Mouse (Mus musculus): ENCODE data around the gene Mylk. TPM values are rescaled to one million over a fixed set of nuclear protein-coding genes. Genes with fewer than 3 reads are reported as not detected.

Gene Mylk
- polyA plus RNA-seq, 1 experiment: 284 TPM

DNA sequence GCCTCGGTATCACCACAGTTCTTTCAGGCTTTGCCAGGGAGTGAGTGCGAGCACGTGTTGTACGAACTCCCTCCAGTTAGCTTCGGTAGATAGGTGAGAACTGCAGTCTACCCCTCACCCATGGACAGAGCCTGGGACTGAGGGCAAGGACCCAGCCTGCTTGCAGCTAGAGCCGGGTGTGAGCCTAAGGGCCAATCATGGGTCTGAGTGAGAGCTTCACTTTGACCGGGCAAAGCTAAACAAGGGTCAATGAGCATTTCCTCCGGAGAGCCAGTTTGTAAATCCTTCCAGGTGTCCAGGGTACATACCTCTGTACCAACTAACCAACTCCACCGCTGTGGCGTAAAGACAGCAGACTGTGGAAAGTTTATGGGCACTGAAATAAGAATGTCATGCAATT lies 150.9 kb downstream of the Mylk start:
- Histone ChIP-seq H3K27ac (ENCODE audit: insufficient read depth, low read depth, low read length) (no peak overlapping the region), H3K36me3 (ENCODE audit: control insufficient read depth, insufficient read depth, low read length) (no peaks in the 10 kb centered on the region), H3K4me1 (ENCODE audit: control insufficient read depth, insufficient read depth, insufficient read length, low read length) (peaks cover 11% of the 10 kb centered on the region; the same call in 1 of the 2 replicates), H3K4me3 (ENCODE audit: low read depth, low read length) (no peak overlapping the region), H3K27me3 (ENCODE audit: control insufficient read depth, insufficient read depth, low read length) (no peaks in the 10 kb centered on the region)
- TF ChIP-seq POLR2A (IDR thresholded peaks at IDR 0.05; ENCODE audit: low read depth, low read length) (no peak), CTCF (IDR thresholded peaks at IDR 0.05; ENCODE audit: extremely low read depth, insufficient read length, insufficient replicate concordance, low read depth, low read length) (no peak)
- 77% methylated on average over 10 of the region's 10 CpGs for WGBS

DNA sequence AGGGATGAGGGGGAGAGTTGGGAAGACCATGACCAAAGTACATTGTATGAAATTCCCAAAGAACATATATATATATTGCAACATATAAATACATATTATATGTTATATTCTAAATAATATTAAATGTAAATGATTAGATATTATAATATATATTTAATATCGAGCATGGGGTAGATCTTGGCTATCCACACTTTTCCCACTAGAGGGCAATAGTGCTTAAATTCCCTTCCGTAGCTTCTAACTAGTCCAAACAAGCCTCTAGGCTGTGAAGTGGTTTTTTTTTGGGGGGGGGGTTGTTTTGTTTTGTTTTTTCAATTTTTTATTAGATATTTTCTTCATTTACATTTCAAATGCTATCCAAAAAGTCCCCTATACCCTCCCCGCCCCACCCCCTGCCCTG lies 152.0 kb downstream of the Mylk start:
- Histone ChIP-seq H3K4me1 (ENCODE audit: control insufficient read depth, insufficient read depth, insufficient read length, low read length) (peaks cover 11% of the 10 kb centered on the region; the same call in 1 of the 2 replicates), H3K36me3 (ENCODE audit: control insufficient read depth, insufficient read depth, low read length) (no peaks in the 10 kb centered on the region), H3K27ac (ENCODE audit: insufficient read depth, low read depth, low read length) (no peak overlapping the region), H3K4me3 (ENCODE audit: low read depth, low read length) (no peak overlapping the region), H3K27me3 (ENCODE audit: control insufficient read depth, insufficient read depth, low read length) (no peaks in the 10 kb centered on the region)
- TF ChIP-seq POLR2A (IDR thresholded peaks at IDR 0.05; ENCODE audit: low read depth, low read length) (no peak), CTCF (IDR thresholded peaks at IDR 0.05; ENCODE audit: extremely low read depth, insufficient read length, insufficient replicate concordance, low read depth, low read length) (no peak)
- WGBS: 40% methylated on average over 3 of the region's 3 CpGs

DNA sequence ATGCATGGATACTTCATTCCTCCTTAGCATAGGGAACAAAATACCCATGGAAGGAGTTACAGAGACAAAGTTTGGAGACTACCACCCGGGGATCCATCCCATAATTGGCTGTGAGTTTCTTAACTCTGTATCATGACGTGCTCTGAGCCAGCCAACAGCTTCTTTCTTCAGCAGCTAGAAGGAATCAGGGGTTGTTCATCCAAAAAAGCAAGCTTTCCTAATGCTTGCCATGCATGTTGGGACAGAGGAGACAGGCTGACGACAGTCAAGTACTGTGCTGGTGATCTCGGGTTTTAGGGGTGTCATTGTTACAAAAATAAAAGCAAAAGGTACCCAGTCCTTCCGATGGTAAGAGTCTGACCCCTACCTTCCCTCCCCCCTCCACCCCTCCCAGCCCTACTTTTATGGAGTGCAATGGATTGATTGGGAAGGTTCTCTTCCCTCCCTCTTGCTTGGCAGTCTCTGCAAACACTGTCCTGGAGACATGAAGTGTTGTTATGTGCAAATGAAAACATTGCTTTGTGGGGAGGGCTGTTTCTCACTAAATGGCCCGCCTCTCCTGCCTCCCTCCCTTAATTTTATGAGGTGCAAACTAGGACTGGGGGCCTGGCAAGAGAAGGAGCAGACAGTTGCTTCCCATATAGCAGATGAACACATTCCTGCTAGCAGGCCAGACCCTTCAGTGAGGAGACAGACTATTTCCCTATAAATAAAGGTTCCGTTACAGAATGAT lies 153.2 kb downstream of the Mylk start:
- TF ChIP-seq CTCF (IDR thresholded peaks at IDR 0.05; ENCODE audit: extremely low read depth, insufficient read length, insufficient replicate concordance, low read depth, low read length) (no peak), POLR2A (IDR thresholded peaks at IDR 0.05; ENCODE audit: low read depth, low read length) (no peak)
- WGBS: 76% methylated on average over 7 of the region's 7 CpGs
- H3K4me3 ChIP-seq (ENCODE audit: low read depth, low read length): no peak overlapping the region
- no peak overlapping the region for H3K27ac ChIP-seq (ENCODE audit: insufficient read depth, low read depth, low read length)
- no peaks in the 10 kb centered on the region for H3K27me3 ChIP-seq (ENCODE audit: control insufficient read depth, insufficient read depth, low read length)
- H3K4me1 ChIP-seq (ENCODE audit: control insufficient read depth, insufficient read depth, insufficient read length, low read length): peaks cover 16% of the 10 kb centered on the region; the same call in 1 of the 2 replicates
- H3K36me3 ChIP-seq (ENCODE audit: control insufficient read depth, insufficient read depth, low read length): no peaks in the 10 kb centered on the region

DNA sequence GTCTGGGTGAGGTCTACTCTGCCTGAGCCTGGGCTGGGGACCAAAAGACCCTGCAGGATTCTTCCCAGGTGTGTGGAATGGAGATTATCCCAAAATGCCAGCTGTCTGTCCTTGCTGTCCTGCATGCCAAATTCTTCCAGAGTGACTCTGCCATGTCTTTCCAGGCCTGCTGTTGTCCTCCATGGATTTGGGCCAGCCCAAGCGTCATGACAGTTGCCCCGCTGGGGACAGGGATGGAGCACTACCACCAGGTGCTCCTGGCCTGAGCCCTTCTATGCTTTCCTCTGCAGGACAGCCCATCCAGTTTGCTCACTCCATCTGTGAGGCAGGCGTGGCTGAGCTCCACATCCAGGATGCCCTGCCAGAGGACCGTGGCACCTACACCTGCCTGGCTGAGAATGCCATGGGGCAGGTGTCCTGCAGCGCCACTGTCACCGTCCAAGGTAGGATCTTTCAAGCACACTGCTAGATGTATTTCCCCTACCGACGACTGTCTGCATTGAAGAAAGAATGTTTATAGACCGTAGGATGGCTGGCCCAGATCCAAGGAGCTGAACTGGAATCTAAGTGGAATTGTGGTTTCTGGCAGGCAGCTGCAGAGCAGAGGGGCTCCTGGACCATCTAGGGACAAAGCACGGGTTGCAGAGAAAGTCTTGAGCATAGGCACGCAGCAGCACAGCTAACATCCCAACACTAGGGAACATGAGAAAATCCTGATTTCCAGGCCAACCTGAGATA lies 154.2 kb downstream of the Mylk start:
- TF ChIP-seq CTCF (IDR thresholded peaks at IDR 0.05; ENCODE audit: extremely low read depth, insufficient read length, insufficient replicate concordance, low read depth, low read length) (no peak), POLR2A (IDR thresholded peaks at IDR 0.05; ENCODE audit: low read depth, low read length) (no peak)
- Histone ChIP-seq H3K36me3 (ENCODE audit: control insufficient read depth, insufficient read depth, low read length) (no peaks in the 10 kb centered on the region), H3K4me1 (ENCODE audit: control insufficient read depth, insufficient read depth, insufficient read length, low read length) (peaks cover 18% of the 10 kb centered on the region; the same call in 1 of the 2 replicates), H3K4me3 (ENCODE audit: low read depth, low read length) (no peak overlapping the region), H3K27me3 (ENCODE audit: control insufficient read depth, insufficient read depth, low read length) (no peaks in the 10 kb centered on the region), H3K27ac (ENCODE audit: insufficient read depth, low read depth, low read length) (no peak overlapping the region)
- 59% methylated on average over 11 of the region's 11 CpGs for WGBS

DNA sequence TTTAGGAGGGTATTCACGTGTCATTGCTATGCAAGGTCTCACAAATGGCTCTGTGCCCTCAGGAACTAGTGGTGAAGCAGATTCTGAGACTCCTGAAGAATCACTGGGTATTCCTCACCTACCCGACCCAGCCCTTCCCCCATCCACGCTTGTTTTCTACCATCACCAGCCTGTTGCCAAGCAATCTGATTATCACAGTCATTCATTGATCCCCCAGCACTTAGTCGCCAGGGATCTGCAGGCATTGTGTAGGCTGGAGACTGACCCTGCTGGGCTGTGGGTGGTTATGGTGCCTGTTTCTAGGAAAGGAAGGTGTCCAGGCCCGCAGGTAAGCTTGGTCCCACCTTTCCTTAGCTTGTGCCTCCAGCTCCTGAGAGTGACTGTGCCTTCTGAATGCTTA lies 155.0 kb downstream of the Mylk start:
- Histone ChIP-seq H3K27ac (ENCODE audit: insufficient read depth, low read depth, low read length) (no peak overlapping the region), H3K4me1 (ENCODE audit: control insufficient read depth, insufficient read depth, insufficient read length, low read length) (peaks cover 14% of the 10 kb centered on the region; the same call in 1 of the 2 replicates), H3K27me3 (ENCODE audit: control insufficient read depth, insufficient read depth, low read length) (no peaks in the 10 kb centered on the region), H3K36me3 (ENCODE audit: control insufficient read depth, insufficient read depth, low read length) (no peaks in the 10 kb centered on the region), H3K4me3 (ENCODE audit: low read depth, low read length) (no peak overlapping the region)
- TF ChIP-seq POLR2A (IDR thresholded peaks at IDR 0.05; ENCODE audit: low read depth, low read length) (no peak), CTCF (IDR thresholded peaks at IDR 0.05; ENCODE audit: extremely low read depth, insufficient read length, insufficient replicate concordance, low read depth, low read length) (no peak)
- 56% methylated on average over 5 of the region's 5 CpGs for WGBS

DNA sequence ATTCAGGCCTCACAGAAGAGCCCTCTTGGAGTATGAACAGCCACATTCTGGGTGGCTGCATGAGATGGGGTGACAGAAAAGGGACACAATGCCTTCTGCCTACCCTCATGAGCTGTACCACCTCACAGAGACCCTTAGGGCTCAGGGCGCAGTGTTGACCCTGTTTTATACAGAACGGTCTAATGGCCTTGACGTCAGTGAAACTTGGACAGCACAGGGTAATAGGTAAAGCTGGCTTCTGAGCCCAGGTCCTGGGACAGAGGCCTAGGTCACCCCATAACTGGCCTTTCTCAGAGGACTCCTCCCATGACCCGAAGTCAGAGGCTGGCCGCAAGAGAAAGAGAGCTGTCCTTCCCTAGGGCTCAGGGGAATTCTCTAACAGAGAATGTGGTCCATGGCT lies 155.5 kb downstream of the Mylk start:
- Histone ChIP-seq H3K36me3 (ENCODE audit: control insufficient read depth, insufficient read depth, low read length) (no peaks in the 10 kb centered on the region), H3K27ac (ENCODE audit: insufficient read depth, low read depth, low read length) (no peak overlapping the region), H3K4me3 (ENCODE audit: low read depth, low read length) (no peak overlapping the region), H3K27me3 (ENCODE audit: control insufficient read depth, insufficient read depth, low read length) (no peaks in the 10 kb centered on the region), H3K4me1 (ENCODE audit: control insufficient read depth, insufficient read depth, insufficient read length, low read length) (peaks cover 14% of the 10 kb centered on the region; the same call in 1 of the 2 replicates)
- TF ChIP-seq POLR2A (IDR thresholded peaks at IDR 0.05; ENCODE audit: low read depth, low read length) (no peak), CTCF (IDR thresholded peaks at IDR 0.05; ENCODE audit: extremely low read depth, insufficient read length, insufficient replicate concordance, low read depth, low read length) (no peak)
- 93% methylated on average over 5 of the region's 5 CpGs for WGBS

DNA sequence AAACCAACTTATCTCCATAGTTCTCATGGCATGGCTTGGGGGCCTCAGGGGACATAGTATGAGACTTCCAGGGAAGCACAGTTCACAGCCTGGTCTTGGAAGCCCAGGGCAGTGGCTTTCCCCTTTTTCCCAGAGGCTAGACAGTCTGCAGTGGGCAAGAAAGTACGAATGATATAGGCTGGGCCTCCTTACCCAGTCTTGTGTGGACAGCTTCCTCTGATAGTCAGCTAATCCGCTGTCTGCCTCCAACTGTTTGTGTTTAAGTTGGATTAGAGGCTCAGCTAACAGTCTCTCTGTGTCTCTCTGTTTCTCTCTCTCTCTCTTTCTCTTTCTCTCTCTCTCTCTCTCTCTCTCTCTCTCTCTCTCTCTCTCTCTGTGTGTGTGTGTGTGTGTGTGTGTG lies 156.0 kb downstream of the Mylk start:
- no peaks in the 10 kb centered on the region for H3K36me3 ChIP-seq (ENCODE audit: control insufficient read depth, insufficient read depth, low read length)
- no peak overlapping the region for H3K27ac ChIP-seq (ENCODE audit: insufficient read depth, low read depth, low read length)
- TF ChIP-seq CTCF (IDR thresholded peaks at IDR 0.05; ENCODE audit: extremely low read depth, insufficient read length, insufficient replicate concordance, low read depth, low read length) (no peak), POLR2A (IDR thresholded peaks at IDR 0.05; ENCODE audit: low read depth, low read length) (no peak)
- 70% methylated on average over 2 of the region's 2 CpGs for WGBS
- no peaks in the 10 kb centered on the region for H3K27me3 ChIP-seq (ENCODE audit: control insufficient read depth, insufficient read depth, low read length)
- no peak overlapping the region for H3K4me3 ChIP-seq (ENCODE audit: low read depth, low read length)
- H3K4me1 ChIP-seq (ENCODE audit: control insufficient read depth, insufficient read depth, insufficient read length, low read length): peaks cover 10% of the 10 kb centered on the region; the same call in 1 of the 2 replicates

All from small intestine, adult 2 months (tissue).